Mouse (Mus musculus): ENCODE results near the gene Rab10. TPM values are rescaled to one million over a fixed set of nuclear protein-coding genes. Genes with fewer than 3 reads are reported as not detected.

Gene Rab10
- polyA plus RNA-seq (2012; rRNA removed) = 73.0 and 88.2 TPM in 2 replicates

GRCm38 (mm10) chr12:3309391-3310320, at the start of gene Rab10:
TSS of gene Rab10 (minus strand) at chr12:3309969.

Other genes starting within 250 kb of the Rab10 start
- gene Kif3c, start 55.2 kb upstream of the Rab10 start, polyA plus RNA-seq (2012; rRNA removed) = 31.6 and 33.3 TPM in 2 replicates
- gene Asxl2, start 116.9 kb upstream of the Rab10 start, polyA plus RNA-seq (2012; rRNA removed) = 12.1 and 16.4 TPM in 2 replicates